Mouse (Mus musculus) embryonic stem cell, embryonic (primary cell): ENCODE results near the gene Peak1.

Source experiments
- CTCF ChIA-PET, 4 experiments: fragments of 300-600 bp in 2 of 4; fragments of 350-600 bp in 2 of 4; sonication (Branson Sonifier 250); formaldehyde crosslinking; loops; one replicate each; lab custom pipeline; 2022; ENCODE audit warnings: inconsistent platforms in 2 of 4; lab: Charles Lee
- POLR2A ChIA-PET, 4 experiments: fragments of 300-600 bp in 2 of 4; fragments of 350-600 bp in 2 of 4; sonication (Branson Sonifier 250); formaldehyde crosslinking; loops; one replicate each; lab custom pipeline; 2022; ENCODE audit warnings: antibody characterized with exemption in 4 of 4, inconsistent platforms in 1 of 4; lab: Charles Lee

Gene Peak1

DNA sequence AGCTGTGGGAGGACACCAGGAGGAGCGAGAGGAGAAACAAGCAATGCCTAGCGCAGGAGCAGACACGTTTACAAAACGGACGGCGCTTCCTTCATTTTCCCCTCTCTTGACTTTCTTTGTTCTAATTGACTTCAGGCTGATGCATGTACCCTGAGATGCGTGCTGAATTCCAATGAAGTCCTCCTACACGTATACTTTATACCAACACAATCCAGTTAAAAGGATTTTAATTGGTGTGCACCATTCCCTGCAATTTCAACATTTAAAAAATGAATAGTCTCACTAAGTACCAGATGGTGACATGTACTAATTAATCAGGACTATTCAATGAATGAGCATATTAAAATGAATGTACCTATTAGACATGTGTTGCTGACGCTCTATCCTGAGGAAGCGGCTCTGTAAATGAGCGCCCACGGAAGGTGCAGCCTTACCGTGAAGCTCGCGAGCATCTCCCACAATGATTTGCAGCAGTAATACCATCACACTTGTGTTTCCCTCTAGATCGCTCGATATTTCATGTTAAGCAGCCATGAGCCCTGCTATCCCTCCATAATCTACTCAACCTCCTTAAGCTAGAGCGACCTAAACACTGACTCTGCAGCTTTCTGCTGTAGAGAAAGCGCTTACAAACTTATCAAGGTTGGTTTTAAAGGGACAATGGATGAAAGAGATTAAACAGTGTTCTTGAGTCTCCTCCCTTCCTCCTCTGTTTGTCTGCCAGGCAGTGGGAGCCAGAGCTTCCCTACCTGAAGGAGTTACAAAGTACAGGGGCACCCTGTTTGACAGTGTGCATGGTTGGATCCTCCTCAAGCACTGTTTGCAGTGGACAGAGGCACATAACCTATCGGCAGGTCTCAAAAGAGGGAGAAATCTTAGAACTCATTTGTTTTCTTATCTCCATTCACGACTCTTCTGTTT is 146.3 kb downstream of the Peak1 start:
- ChIA-PET POLR2A (no interaction called here), CTCF (interaction anchor here in 1 of 4 experiments (0.5 kb wide), 1 partner anchor 11 kb away, joined by 3 read pairs; no protein-coding TSS in a partner anchor)

DNA sequence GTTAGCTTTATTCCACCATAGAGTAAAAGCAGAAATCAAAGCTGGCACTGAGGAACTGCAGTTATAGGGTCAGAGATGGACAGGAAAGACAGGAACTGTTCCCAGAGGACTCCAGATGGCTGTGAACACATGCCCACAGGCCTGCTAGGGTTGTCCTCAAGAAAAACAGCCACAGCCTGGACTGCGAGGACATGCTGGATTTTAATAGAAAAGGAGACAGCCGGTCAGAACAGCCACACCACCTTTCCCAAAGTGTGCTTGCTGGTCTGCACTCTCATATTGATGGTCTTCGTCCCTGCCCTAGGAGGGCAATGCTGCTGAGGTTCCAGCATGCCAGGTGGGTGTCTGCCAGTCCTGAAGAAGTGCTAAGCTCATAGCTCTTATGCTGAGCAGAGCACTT is 148.8 kb downstream of the Peak1 start:
- ChIA-PET POLR2A (no interaction called here), CTCF (interaction anchor here in 1 of 4 experiments (0.6 kb wide), 1 partner anchor 563 kb away, joined by 3 read pairs; no protein-coding TSS in a partner anchor)

DNA sequence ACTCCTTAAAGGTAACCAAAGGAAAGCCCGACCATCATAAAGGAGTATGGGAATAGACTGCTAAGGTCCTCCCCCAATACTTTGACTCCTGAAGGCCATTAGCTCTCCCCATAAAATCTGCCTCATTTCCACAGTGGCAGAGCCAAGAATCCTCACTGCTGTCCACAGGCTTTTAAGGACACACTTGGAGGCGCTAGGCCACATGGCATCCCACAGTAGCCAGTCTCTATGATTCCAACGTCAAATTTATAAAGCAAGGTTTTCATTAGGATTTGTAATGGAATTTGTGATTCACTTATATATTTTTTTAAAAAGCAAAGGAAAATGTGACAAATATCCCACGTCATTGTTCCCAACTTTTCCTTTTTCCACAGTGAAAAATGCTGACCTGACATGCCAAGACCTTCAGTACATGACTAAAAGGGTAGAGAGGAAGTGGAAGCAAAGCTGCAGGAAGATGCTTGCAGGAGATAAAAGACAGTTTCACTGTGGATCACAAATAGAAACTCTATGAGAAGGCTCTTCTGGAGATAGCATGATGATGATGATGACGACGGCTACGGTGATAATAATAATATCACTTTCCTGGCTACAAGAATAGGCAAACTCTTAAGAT is 151.6 kb downstream of the Peak1 start:
- POLR2A ChIA-PET = no interaction called here

DNA sequence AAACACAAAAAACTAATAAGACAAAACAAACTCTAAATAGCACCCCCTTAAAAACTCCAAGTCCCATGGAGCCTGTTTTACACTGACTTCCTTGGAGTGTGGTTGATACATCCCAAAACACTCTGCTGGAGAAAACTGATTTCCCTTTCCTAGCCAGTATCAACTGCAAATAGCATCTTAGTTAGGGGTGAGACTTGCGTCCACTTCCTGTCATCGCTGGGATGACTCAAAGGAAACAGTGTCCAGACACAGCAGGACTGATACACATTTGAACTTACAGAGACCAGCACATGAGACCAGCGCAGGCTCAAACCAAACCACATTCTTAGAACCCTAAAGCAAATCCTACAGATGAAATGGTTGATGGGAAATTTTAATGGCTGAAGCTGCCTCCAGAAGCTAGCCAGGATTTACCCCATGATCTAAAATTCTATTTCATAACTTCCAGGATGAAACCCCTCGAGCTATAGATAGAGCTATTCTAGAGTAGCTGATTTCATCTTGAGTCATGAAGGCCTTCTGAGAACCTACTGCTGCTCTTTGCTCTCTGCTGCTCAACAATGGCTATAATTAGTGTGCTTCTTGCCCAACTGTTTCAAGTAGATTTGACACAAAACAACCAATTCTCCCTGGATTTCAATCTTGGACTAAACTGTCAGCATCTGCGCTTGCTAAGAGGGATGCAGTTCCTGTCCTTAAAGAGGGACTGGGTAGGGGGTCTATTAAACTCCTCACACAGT is 152.2 kb downstream of the Peak1 start:
- ChIA-PET CTCF (interaction anchor here in 2 of 4 experiments (0.6 to 1.3 kb wide), 2 partner anchors 18 to 914 kb away, joined by 3 read pairs; no protein-coding TSS in a partner anchor), POLR2A (no interaction called here)

More for the DNA sequence above, 151.6 kb downstream of the Peak1 start:
- CTCF ChIA-PET = no interaction called here

DNA sequence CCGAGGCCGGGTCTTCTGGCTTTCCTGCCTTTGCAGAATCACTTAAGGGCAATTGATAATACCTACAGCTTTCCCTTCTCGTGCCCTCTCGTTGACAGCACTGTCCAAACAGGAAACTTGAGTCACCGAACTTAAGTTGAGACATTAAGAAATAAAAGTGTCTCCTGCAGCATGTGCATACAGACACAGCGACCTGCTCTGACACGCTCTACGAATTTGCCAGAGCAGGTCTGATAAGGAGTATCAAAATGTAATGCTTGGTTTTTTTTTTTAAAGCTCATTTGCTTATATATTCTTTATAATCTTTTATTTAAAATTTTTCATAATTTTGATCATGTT is 152.9 kb downstream of the Peak1 start:
- POLR2A ChIA-PET = interaction anchor here in 1 of 4 experiments (0.5 kb wide), 1 partner anchor 158 kb away, joined by 6 read pairs; no protein-coding TSS in a partner anchor
- CTCF ChIA-PET = interaction anchor here in 2 of 4 experiments (0.6 to 1.3 kb wide), 2 partner anchors 9 to 17 kb away, joined by 3 to 7 read pairs; no protein-coding TSS in a partner anchor

DNA sequence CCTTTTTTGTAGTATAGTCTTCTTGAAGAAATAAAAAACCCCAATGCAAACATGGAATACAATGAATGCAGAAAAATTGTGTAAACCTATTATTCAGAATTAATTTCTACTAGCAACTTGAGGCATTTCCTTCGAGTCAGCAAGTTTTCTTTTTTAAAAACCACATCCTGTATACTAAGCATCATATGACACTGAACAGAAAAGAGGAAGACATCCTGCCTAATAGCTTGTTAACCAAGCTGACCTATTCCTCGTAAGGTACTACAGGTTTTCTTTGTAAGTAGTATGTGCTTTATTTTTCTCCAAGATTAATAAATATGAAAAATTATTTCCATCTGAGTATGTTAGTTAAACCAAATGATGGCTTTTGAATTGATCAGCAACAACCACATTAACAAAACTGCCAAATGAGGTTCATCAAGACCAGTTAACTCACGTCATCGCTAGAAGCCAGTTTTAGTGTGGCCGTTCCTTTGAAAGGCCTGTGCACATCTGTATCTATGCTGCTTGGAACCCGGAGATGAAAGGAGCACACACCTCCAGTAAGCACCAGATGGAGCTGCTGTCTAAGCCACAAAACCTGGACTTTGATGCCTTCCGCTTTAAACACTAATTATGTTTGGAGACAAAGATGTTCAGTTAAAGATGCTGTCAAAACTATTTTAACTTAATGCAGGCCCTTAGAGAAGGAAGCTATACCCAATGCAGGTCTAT is 153.4 kb downstream of the Peak1 start:
- POLR2A ChIA-PET = interaction anchor here in 1 of 4 experiments (0.5 to 1.1 kb wide), 2 partner anchors 9 to 157 kb away, joined by 3 to 6 read pairs; no protein-coding TSS in a partner anchor
- CTCF ChIA-PET = interaction anchor here in 2 of 4 experiments (0.6 to 1.3 kb wide), 2 partner anchors 8 to 17 kb away, joined by 3 to 7 read pairs; no protein-coding TSS in a partner anchor

DNA sequence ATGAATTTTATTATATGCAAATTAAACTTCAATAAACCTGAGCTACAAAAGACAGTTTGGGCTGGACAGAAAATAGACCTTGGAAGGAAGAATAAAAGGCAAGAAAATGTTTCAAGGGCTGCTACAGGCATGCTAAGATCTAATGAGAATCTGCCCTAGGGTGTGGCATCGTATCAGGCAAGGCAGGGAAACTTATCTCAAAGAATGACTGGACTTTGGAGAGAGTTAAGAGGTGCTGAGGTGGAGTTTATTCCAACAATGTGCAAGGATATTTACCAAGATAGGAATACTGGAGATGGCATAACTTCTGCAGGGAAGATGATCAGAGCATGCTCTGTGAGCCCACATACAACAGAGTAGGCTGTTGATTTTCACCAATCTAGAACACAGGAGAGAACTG is 154.8 kb downstream of the Peak1 start:
- POLR2A ChIA-PET = interaction anchor here in 1 of 4 experiments (1.5 kb wide), 1 partner anchor 29 kb away, joined by 3 read pairs; no protein-coding TSS in a partner anchor
- CTCF ChIA-PET = interaction anchor here in 1 of 4 experiments (1.1 kb wide), 1 partner anchor 289 kb away, joined by 3 read pairs; no protein-coding TSS in a partner anchor

DNA sequence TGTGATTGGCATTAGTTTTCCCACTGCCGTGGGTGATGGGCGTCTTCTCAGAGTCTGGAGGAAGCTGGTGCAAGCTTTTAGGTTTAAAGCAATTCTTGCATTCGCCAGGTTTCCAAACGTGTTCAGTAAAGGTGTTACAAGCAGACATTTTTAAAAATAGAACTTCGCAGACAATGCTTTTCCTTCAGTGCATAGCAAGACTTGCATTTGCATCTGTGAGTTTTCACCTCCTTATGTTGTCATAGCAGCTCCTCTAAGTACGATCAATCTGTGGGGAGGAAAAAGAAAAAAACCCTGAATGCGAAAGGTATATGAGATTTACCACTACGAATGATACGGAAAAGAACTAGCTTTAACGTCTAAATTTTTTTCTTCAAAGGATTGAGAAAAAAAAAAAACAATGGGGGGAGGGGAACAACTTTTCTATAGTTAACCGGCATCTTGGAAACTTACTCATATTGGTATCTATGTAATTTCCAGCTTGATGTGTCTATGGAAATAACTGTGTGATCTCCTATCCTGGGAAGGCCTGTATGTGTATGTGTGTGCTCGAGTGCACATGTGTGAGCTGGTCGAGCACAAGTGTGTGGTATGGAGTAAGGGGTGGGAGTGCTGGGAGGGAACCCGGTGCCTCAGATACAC is 157.3 kb downstream of the Peak1 start:
- CTCF ChIA-PET = interaction anchor here in 2 of 4 experiments (0.7 kb wide), 5 partner anchors 46 to 641 kb away, joined by 3 to 5 read pairs (median 3); no protein-coding TSS in a partner anchor
- POLR2A ChIA-PET = interaction anchor here (0.6 to 1.2 kb wide), 5 partner anchors 8 to 58 kb away, joined by 3 to 5 read pairs (median 3); no protein-coding TSS in a partner anchor

DNA sequence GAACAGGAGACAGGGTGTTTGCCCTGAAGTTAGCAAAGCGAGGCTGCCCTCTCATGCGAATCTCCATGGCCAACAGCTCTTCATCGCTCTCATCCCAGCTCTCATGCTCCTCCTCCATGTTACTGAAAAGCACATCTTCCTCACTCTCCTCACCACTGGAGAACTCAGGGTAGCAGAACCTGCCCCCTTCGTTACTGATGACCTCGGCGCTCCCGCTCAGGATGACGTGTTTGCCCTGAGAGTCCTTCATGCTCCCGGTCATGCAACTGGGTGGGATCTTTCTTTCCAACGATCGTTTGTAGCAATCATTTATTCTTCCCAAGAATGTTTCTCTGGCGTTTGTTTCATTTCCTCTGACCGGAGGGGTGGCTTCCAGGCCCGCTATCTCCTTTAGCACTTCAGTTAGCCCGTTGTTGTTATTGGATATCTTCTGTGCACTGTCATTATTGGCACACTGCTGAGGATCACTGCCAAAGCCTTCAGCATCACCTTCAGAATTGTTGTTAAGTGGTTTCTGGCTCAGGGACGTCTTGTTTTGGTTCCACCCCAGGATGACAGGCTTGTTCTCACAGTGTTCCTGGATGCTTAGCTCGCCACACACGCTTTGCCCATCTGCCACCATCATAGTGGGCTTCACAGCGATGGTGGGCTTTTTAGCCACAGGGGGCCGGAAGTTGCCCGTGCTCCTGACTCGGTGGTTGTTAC is 157.9 kb downstream of the Peak1 start:
- POLR2A ChIA-PET = interaction anchor here in 2 of 4 experiments (0.6 to 1.2 kb wide), 3 partner anchors 14 to 58 kb away, joined by 3 to 5 read pairs (median 3); no protein-coding TSS in a partner anchor

DNA sequence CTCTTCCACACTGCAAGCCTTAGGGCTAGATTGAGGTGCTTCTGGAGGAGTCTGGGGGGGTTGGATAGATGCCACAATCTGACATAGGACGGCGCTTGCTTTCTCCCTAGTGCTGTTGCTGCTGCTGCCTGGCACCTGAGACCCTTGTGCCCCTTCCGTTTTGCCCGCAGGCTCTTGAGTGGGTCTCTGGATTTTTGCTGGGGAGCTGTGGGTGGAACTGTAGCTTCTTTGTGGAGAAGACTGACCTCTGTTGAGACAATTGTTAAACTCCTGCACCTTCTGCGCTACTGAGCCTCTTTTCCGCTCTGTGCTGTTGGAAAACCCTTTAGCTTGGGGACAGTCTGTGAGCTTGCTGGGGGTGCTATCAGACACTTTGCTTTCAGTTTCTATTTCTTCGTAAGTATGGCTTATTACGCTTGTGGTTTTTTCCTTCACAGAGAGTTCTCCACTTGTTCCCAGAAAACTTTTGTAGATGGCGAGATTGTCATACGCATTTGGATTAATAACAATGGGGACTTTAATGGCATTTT is 159.5 kb downstream of the Peak1 start:
- CTCF ChIA-PET = interaction anchor here in 1 of 4 experiments (0.5 kb wide), 1 partner anchor 16 kb away, joined by 8 read pairs; no protein-coding TSS in a partner anchor
- POLR2A ChIA-PET = interaction anchor here in 1 of 4 experiments (0.8 kb wide), 1 partner anchor 277 kb away, joined by 3 read pairs; no protein-coding TSS in a partner anchor

More for the DNA sequence above, 157.9 kb downstream of the Peak1 start:
- CTCF ChIA-PET = interaction anchor here in 2 of 4 experiments (0.7 kb wide), 5 partner anchors 46 to 642 kb away, joined by 3 to 5 read pairs (median 3); no protein-coding TSS in a partner anchor

DNA sequence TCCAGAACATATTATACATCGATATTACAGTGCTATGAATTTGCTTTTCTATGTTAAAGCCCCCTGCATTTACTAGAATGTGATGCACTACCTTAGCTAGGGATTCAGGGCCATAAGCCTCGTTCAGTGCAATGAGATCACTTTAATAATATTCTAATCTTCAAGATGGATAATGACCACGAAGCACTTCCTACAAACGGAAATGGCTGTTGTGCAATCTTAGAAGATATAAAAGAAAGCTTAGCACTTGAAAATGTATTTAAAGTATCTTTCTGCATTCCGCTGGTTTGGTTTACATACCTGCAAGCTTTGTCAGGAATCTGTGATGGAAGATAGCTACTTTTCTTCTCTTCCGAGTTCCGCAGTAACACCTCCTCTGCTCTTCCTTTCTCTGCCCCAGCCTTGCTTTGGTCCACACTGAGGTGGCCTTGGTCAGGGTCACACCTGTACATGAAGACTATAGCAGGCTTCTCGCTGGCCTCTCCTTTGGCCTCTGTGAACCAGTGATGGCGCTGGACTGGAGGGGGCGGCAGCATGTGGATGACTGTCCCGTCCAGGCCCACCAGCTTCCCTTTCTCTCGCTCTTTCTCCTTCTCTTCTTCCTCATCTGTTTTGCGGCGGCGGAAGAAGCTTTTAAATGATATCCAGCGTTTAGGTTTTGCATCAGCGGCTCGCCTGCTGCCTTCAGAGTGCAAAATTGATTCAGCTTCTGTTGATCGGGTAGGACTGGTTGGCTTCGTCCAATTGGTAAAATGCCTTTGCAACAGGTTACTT is 160.5 kb downstream of the Peak1 start:
- POLR2A ChIA-PET = interaction anchor here in 1 of 4 experiments (0.8 kb wide), 1 partner anchor 278 kb away, joined by 3 read pairs; no protein-coding TSS in a partner anchor

DNA sequence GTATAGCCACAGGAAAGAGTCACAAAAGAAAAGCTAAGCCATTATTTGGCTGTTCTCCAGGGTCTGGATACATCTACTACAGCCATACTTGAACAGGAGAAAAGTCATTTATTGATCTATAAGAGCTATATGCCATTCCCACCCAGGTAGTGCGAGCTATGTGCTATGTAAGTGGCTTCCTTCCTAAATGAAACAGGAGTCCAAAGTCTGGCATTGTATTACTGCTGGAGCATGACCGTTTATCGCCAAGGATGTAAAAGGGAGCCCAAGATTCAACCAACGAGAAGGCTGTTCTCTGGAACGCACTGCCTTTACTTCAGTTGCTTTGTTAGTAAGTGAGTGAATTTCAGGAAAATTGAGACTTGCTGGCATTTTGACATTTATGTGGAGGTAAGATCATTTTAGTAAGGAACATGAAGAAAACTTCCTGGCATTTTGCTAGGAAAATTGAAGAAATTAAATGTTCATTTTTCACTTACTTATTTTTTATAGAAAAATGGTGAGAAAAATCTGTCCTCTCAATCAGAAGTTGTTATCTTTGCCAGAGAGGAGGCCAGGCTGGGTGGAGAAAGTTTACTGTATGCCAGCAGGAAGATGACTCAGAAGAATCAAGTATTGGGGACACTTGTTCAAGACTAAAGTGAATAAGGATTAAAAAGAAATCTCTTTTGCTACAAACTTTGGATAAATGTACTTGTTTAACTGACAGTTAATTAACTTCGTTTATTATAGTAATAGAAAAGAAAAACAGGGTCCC is 162.0 kb downstream of the Peak1 start:
- ChIA-PET CTCF (interaction anchor here in 2 of 4 experiments (0.5 to 0.9 kb wide), 2 partner anchors 9 to 119 kb away, joined by 3 to 7 read pairs; no protein-coding TSS in a partner anchor), POLR2A (interaction anchor here in 1 of 4 experiments (0.9 kb wide), 1 partner anchor 8 kb away, joined by 3 read pairs; no protein-coding TSS in a partner anchor)

More for the DNA sequence above, 160.5 kb downstream of the Peak1 start:
- CTCF ChIA-PET = interaction anchor here in 2 of 4 experiments (1.1 to 1.3 kb wide), 2 partner anchors 44 to 105 kb away, joined by 3 read pairs; no protein-coding TSS in a partner anchor

DNA sequence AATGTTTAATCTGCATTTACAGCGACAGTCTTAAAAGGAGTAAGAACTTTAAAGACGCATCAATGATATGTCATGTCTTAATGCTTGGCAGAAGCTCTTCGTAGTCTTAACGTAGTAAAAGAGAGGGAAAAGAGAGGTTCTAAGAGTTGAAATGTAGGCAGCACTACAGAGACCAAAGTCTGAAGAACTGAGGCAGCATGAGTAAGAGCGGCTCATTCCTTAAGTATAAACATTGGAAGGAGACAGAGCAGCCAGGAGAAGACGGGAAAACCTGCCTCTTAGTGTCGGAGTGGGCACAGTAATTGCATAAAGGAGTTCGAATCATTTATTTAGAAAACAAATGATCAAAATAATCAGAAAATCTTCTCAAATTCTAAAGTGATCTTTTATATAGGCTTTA is 173.5 kb downstream of the Peak1 start:
- POLR2A ChIA-PET = interaction anchor here in 1 of 4 experiments (1.5 kb wide), 1 partner anchor 15 kb away, joined by 3 read pairs; no protein-coding TSS in a partner anchor
- CTCF ChIA-PET = interaction anchor here in 1 of 4 experiments (0.7 to 1.5 kb wide), 2 partner anchors 44 to 1810 kb away, joined by 3 read pairs; no protein-coding TSS in a partner anchor

DNA sequence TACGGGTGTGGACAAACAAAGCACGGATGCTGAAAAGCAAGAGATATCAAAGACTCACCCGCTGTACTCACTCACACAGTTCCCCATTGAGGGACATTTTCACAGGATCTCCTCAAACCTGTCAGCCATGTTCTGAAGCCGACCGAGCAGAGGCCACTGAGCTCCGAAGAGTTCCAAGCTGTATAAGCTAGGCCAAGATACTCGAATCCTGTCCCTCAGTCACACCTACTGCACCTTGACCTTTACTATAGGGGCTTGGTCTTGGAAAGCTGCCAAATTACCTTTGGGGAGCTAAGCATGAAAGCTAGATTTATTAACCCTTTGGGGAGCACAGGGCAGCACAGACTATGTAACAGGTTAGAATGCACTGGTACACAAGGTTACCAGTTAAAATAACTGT is 174.0 kb downstream of the Peak1 start:
- ChIA-PET CTCF (interaction anchor here in 2 of 4 experiments (0.6 to 1.5 kb wide), 3 partner anchors 44 to 1810 kb away, joined by 3 read pairs; no protein-coding TSS in a partner anchor), POLR2A (interaction anchor here in 1 of 4 experiments (1.5 kb wide), 1 partner anchor 15 kb away, joined by 3 read pairs; no protein-coding TSS in a partner anchor)
